Mouse (Mus musculus): ENCODE data around the gene Gm30191. TPM values are rescaled to one million over a fixed set of nuclear protein-coding genes. Genes with fewer than 3 reads are reported as not detected.
"Not testable (repeated sequence)": the region's sequence is repeated elsewhere in the genome, so short reads cannot be mapped to it uniquely, and the experiment has no call there.

The Gm30191 gene
- total and polyA plus RNA-seq, 3 experiments: not detected

DNA sequence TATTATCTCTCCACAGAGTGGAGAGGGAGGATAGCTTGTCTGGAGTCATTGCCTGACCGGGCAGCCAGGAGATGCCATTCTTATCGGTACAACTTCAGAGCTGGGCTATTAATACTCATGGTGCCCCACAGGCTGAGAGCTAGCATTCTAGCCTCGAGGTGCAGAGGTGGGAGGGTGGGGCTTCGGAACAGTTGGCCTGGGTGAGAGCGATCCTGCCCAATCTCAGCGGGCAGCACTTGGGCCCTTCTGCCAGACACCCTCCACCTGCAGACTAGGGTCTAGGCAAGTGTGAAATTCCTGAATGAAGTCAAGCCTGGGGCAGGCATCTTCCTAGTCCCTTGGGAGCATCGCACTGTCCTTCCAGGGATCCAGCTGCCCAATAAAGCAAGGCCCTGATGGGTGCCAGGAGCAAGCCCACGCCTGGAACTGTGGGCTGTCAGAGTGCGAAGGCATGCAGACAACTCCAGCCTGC lies 47.0 kb downstream of the Gm30191 start:
- Histone ChIP-seq H3K4me1 (ENCODE audit: control insufficient read depth in 1 of 2, insufficient read depth in 2 of 2) (peaks cover 0 to 2% of the 10 kb centered on the region in 2 experiments; a peak in 2 of 4 replicates), H3K9me3 (replicated peaks; ENCODE audit: low read length) (peaks cover 3% of the 10 kb centered on the region), H3K27ac (ENCODE audit: insufficient read depth, low read depth) (no peak overlapping the region), H3K79me2 (replicated peaks; ENCODE audit: control insufficient read depth, extremely low read depth, insufficient read depth, poor library complexity, severe bottlenecking) (no peaks in the 10 kb centered on the region), H3K27me3 (replicated peaks) (peaks cover 10% of the 10 kb centered on the region), H3K4me3 (replicated peaks in 1 of 3; ENCODE audit: low read depth in 2 of 3, low read length in 2 of 3, poor library complexity in 1 of 3) (no peak overlapping the region), H3K9ac (ENCODE audit: insufficient read depth, low read depth) (no peak overlapping the region), H3K4me2 (ENCODE audit: insufficient read depth, low read depth, poor library complexity, severe bottlenecking) (no peak overlapping the region), H3K36me3 (replicated peaks in 1 of 2; ENCODE audit: control insufficient read depth in 1 of 2, insufficient read depth in 1 of 2, low read length in 1 of 2) (no peaks in the 10 kb centered on the region)
- DNase-seq (ENCODE audit: extremely low read depth): no peak
- in situ Hi-C loops (cut with MboI; ENCODE audit: low pct_ligation_motif_present, low pct_unique_long_range_greater_than_20kb, low sequenced_read_pairs) (no loop called here), dilution Hi-C loops (cut with MboI; ENCODE audit: extremely low pct_ligation_motif_present, extremely low pct_unique_long_range_greater_than_20kb, low sequenced_read_pairs) (no loop called here)
- no peak for TF ChIP-seq ZNF384 (IDR thresholded peaks at IDR 0.05; ENCODE audit: low read depth, low read length)
- no peak for TF ChIP-seq RAD21 (IDR thresholded peaks at IDR 0.05; ENCODE audit: low read depth, low read length)
- no peak for TF ChIP-seq CTCF (conservative IDR thresholded peaks at IDR 0.05 in 1 of 2, IDR thresholded peaks at IDR 0.05 in 1 of 2; ENCODE audit: low read depth in 2 of 2, low read length in 2 of 2)
- no peak for TF ChIP-seq ZMIZ1 (IDR thresholded peaks at IDR 0.05; ENCODE audit: low read depth, low read length)
- no peak for TF ChIP-seq CHD2 (IDR thresholded peaks at IDR 0.05; ENCODE audit: low read length)
- TF ChIP-seq SIN3A (IDR thresholded peaks at IDR 0.05; ENCODE audit: low read length): no peak
- TF ChIP-seq JUND (conservative IDR thresholded peaks at IDR 0.05; ENCODE audit: low read depth, low read length): no peak
- no peak for TF ChIP-seq MAFK (IDR thresholded peaks at IDR 0.05; ENCODE audit: insufficient replicate concordance, low read length)
- TF ChIP-seq UBTF (IDR thresholded peaks at IDR 0.05; ENCODE audit: low read depth, low read length): no peak
- no peak for TF ChIP-seq MEF2A (IDR thresholded peaks at IDR 0.05; ENCODE audit: borderline replicate concordance, low read depth, low read length)
- no peak for TF ChIP-seq JUN (IDR thresholded peaks at IDR 0.05; ENCODE audit: insufficient read depth, low read depth, low read length)
- TF ChIP-seq MAX (IDR thresholded peaks at IDR 0.05; ENCODE audit: low read length): no peak
- TF ChIP-seq MXI1 (IDR thresholded peaks at IDR 0.05; ENCODE audit: low read depth, low read length): no peak
- TF ChIP-seq IRF4 (IDR thresholded peaks at IDR 0.05; ENCODE audit: low read depth, low read length): no peak
- no peak for TF ChIP-seq ZC3H11A (IDR thresholded peaks at IDR 0.05; ENCODE audit: low read depth, low read length)

DNA sequence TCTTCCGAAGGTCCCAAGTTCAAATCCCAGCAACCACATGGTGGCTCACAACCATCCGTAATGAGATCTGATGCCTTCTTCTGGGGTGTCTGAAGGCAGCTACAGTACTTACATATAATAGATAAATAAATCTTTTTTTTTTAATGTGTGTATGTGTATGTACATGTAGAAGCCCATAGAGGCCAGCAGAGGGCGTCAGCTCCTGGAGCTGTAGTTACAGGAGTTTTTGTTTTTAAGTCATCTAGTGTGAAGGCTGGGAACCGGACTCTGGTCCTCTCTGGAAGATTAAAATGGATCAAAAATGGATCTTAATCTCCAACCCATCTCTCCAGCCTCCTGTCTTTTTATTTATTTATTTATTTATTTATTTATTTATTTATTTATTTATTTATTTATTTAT lies 49.4 kb downstream of the Gm30191 start:
- H3K9me3 ChIP-seq (replicated peaks; ENCODE audit: low read length); dilution Hi-C loops (cut with MboI; ENCODE audit: extremely low pct_ligation_motif_present, extremely low pct_unique_long_range_greater_than_20kb, low sequenced_read_pairs); H3K4me3 ChIP-seq (replicated peaks in 1 of 3; ENCODE audit: low read depth in 2 of 3, low read length in 2 of 3, poor library complexity in 1 of 3); H3K79me2 ChIP-seq (replicated peaks; ENCODE audit: control insufficient read depth, extremely low read depth, insufficient read depth, poor library complexity, severe bottlenecking); H3K4me2 ChIP-seq (ENCODE audit: insufficient read depth, low read depth, poor library complexity, severe bottlenecking); DNase-seq (ENCODE audit: extremely low read depth); in situ Hi-C loops (cut with MboI; ENCODE audit: low pct_ligation_motif_present, low pct_unique_long_range_greater_than_20kb, low sequenced_read_pairs); H3K27ac ChIP-seq (ENCODE audit: insufficient read depth, low read depth); H3K9ac ChIP-seq (ENCODE audit: insufficient read depth, low read depth); H3K36me3 ChIP-seq (replicated peaks in 1 of 2; ENCODE audit: control insufficient read depth in 1 of 2, insufficient read depth in 1 of 2, low read length in 1 of 2): not testable (repeated sequence)
- Histone ChIP-seq H3K4me1 (ENCODE audit: control insufficient read depth in 1 of 2, insufficient read depth in 2 of 2) (peaks cover 0 to 16% of the 10 kb centered on the region in 2 experiments; a peak in 2 of 4 replicates), H3K27me3 (replicated peaks) (peaks cover 10% of the 10 kb centered on the region)
- TF ChIP-seq SMC3 (IDR thresholded peaks at IDR 0.05; ENCODE audit: low read depth, low read length): 0 out of 2 replicates have a peak, but pooled peaks have one; percentile 7
- TF ChIP-seq CTCF (conservative IDR thresholded peaks at IDR 0.05 in 1 of 2, IDR thresholded peaks at IDR 0.05 in 1 of 2; ENCODE audit: low read depth in 2 of 2, low read length in 2 of 2): 0 out of 4 replicates have a peak, but pooled peaks of 1 of the 2 experiments have one; percentile 8

Data from CH12.LX (cell line).